Mouse (Mus musculus) CH12.LX (cell line): ENCODE results near the gene Ggact. TPM values are rescaled to one million over a fixed set of nuclear protein-coding genes. Genes with fewer than 3 reads are reported as not detected.

Experiments
- DNase-seq: peaks from one replicate; pipeline ENCODE4 v3.0.0-alpha.2; 2013; ENCODE audit errors: extremely low read depth
- H3K27ac ChIP-seq: 2 replicates; pipeline ENCODE4 v1.5.1; 2012; ENCODE audit warnings: low read depth, mild to moderate bottlenecking, control low read depth, moderate library complexity; ENCODE audit not compliant: insufficient read depth
- H3K27me3 ChIP-seq: replicated peaks from 2 replicates; pipeline ENCODE3; 2012; ENCODE audit warnings: inconsistent platforms
- H3K36me3 ChIP-seq, 2 experiments: replicated peaks in 1 of 2; 2 replicates each; pipeline versions ENCODE3 to v1.6.1; 2012; ENCODE audit warnings: inconsistent platforms in 1 of 2, low read length in 1 of 2, mild to moderate bottlenecking in 1 of 2, mixed read lengths in 1 of 2, moderate library complexity in 1 of 2; ENCODE audit not compliant: control insufficient read depth in 1 of 2, insufficient read depth in 1 of 2
- H3K4me1 ChIP-seq, 2 experiments: 2 replicates each; pipeline ENCODE4 v1.6.1; 2012; ENCODE audit warnings: inconsistent platforms in 1 of 2, moderate library complexity in 1 of 2; ENCODE audit not compliant: insufficient read depth in 2 of 2, control insufficient read depth in 1 of 2
- H3K4me2 ChIP-seq: 2 replicates; pipeline ENCODE4 v1.6.1; 2012; ENCODE audit warnings: low read depth, mild to moderate bottlenecking, control low read depth; ENCODE audit not compliant: poor library complexity, insufficient read depth, severe bottlenecking
- H3K4me3 ChIP-seq, 3 experiments: fragments of 150-350 bp in 1 of 3; sonication (generic) in 1 of 3; replicated peaks in 1 of 3; 2 replicates each; pipeline versions ENCODE3 to v1.5.1; 2011 to 2012; ENCODE audit warnings: low read depth in 2 of 3, low read length in 2 of 3, mild to moderate bottlenecking in 2 of 3, moderate library complexity in 2 of 3, control low read depth in 1 of 3, improper control_type of control experiment in 1 of 3, inconsistent platforms in 1 of 3, mixed read lengths in 1 of 3; ENCODE audit not compliant: poor library complexity in 1 of 3
- H3K79me2 ChIP-seq: replicated peaks from 2 replicates; pipeline ENCODE4 v1.6.1; 2012; ENCODE audit warnings: mild to moderate bottlenecking, moderate library complexity; ENCODE audit not compliant: control insufficient read depth, poor library complexity, insufficient read depth, severe bottlenecking; ENCODE audit errors: extremely low read depth
- H3K9ac ChIP-seq: 2 replicates; pipeline ENCODE4 v1.6.1; 2012; ENCODE audit warnings: low read depth, mild to moderate bottlenecking, control low read depth, moderate library complexity; ENCODE audit not compliant: insufficient read depth
- H3K9me3 ChIP-seq: replicated peaks from 2 replicates; pipeline ENCODE3; 2012; ENCODE audit warnings: low read length, inconsistent platforms, mixed read lengths
- BHLHE40 ChIP-seq: IDR thresholded peaks from 2 replicates; pipeline ENCODE4 v1.6.1; 2011; ENCODE audit warnings: mild to moderate bottlenecking, low read depth, low read length, improper control_type of control experiment
- CHD1 ChIP-seq: IDR thresholded peaks from 2 replicates; pipeline ENCODE4 v1.6.1; 2012; ENCODE audit warnings: low read depth, low read length, improper control_type of control experiment, inconsistent platforms
- E2F4 ChIP-seq: IDR thresholded peaks from 2 replicates; pipeline ENCODE4 v1.6.1; 2011; ENCODE audit warnings: low read depth, low read length, improper control_type of control experiment; ENCODE audit not compliant: insufficient replicate concordance
- ELF1 ChIP-seq: IDR thresholded peaks from 2 replicates; pipeline ENCODE4 v1.6.1; 2014; ENCODE audit warnings: low read depth, mild to moderate bottlenecking, inconsistent platforms, low read length, improper control_type of control experiment
- EP300 ChIP-seq: IDR thresholded peaks from 2 replicates; pipeline ENCODE4 v1.6.1; 2011; ENCODE audit warnings: low read length, improper control_type of control experiment
- ETS1 ChIP-seq: conservative IDR thresholded peaks from 2 replicates; pipeline ENCODE4 v1.6.1; 2012; ENCODE audit warnings: low read depth, mild to moderate bottlenecking, inconsistent platforms, low read length, improper control_type of control experiment, moderate library complexity
- HCFC1 ChIP-seq: IDR thresholded peaks from 2 replicates; pipeline ENCODE4 v1.6.1; 2012; ENCODE audit warnings: low read depth, mild to moderate bottlenecking, inconsistent platforms, low read length, improper control_type of control experiment
- IRF4 ChIP-seq: IDR thresholded peaks from 2 replicates; pipeline ENCODE4 v1.6.1; 2014; ENCODE audit warnings: low read depth, mild to moderate bottlenecking, inconsistent platforms, low read length, improper control_type of control experiment
- JUN ChIP-seq: IDR thresholded peaks from 2 replicates; pipeline ENCODE4 v1.6.1; 2011; ENCODE audit warnings: low read depth, mild to moderate bottlenecking, low read length, improper control_type of control experiment, moderate library complexity; ENCODE audit not compliant: insufficient read depth
- JUND ChIP-seq: conservative IDR thresholded peaks from 2 replicates; pipeline ENCODE4 v1.6.1; 2011; ENCODE audit warnings: low read depth, low read length, improper control_type of control experiment
- KAT2A ChIP-seq: IDR thresholded peaks from 2 replicates; pipeline ENCODE4 v1.6.1; 2012; ENCODE audit warnings: low read length, improper control_type of control experiment, inconsistent platforms; ENCODE audit not compliant: insufficient replicate concordance
- MAFK ChIP-seq: IDR thresholded peaks from 2 replicates; pipeline ENCODE4 v1.6.1; 2011; ENCODE audit warnings: low read length, improper control_type of control experiment; ENCODE audit not compliant: insufficient replicate concordance
- MAX ChIP-seq: IDR thresholded peaks from 2 replicates; pipeline ENCODE4 v1.6.1; 2011; ENCODE audit warnings: low read length, improper control_type of control experiment
- MAZ ChIP-seq: IDR thresholded peaks from 2 replicates; pipeline ENCODE4 v1.6.1; 2012; ENCODE audit warnings: low read depth, mild to moderate bottlenecking, inconsistent platforms, low read length, improper control_type of control experiment, moderate library complexity
- MEF2A ChIP-seq: IDR thresholded peaks from 2 replicates; pipeline ENCODE4 v1.6.1; 2014; ENCODE audit warnings: low read depth, mild to moderate bottlenecking, inconsistent platforms, low read length, improper control_type of control experiment, borderline replicate concordance
- MXI1 ChIP-seq: IDR thresholded peaks from 2 replicates; pipeline ENCODE4 v1.6.1; 2011; ENCODE audit warnings: mild to moderate bottlenecking, low read depth, low read length, improper control_type of control experiment
- MYC ChIP-seq: IDR thresholded peaks from 2 replicates; pipeline ENCODE4 v1.6.1; 2011; ENCODE audit warnings: low read depth, mild to moderate bottlenecking, improper control_type of control experiment, low read length
- NRF1 ChIP-seq: IDR thresholded peaks from 2 replicates; pipeline ENCODE4 v1.6.1; 2014; ENCODE audit warnings: low read depth, mild to moderate bottlenecking, inconsistent platforms, low read length, improper control_type of control experiment, moderate library complexity
- POLR2A ChIP-seq: IDR thresholded peaks from 2 replicates; pipeline ENCODE4 v1.6.1; 2011; ENCODE audit warnings: low read depth, mild to moderate bottlenecking, improper control_type of control experiment, low read length
- RAD21 ChIP-seq: IDR thresholded peaks from 2 replicates; pipeline ENCODE4 v1.6.1; 2011; ENCODE audit warnings: low read depth, mild to moderate bottlenecking, low read length, improper control_type of control experiment, moderate library complexity
- SIN3A ChIP-seq: IDR thresholded peaks from 2 replicates; pipeline ENCODE4 v1.6.1; 2012; ENCODE audit warnings: low read length, improper control_type of control experiment, inconsistent platforms
- SMC3 ChIP-seq: IDR thresholded peaks from 2 replicates; pipeline ENCODE4 v1.6.1; 2011; ENCODE audit warnings: low read depth, low read length, improper control_type of control experiment
- TBP ChIP-seq: conservative IDR thresholded peaks from 2 replicates; pipeline ENCODE4 v1.6.1; 2011; ENCODE audit warnings: low read depth, low read length, improper control_type of control experiment
- TCF12 ChIP-seq: IDR thresholded peaks from 2 replicates; pipeline ENCODE4 v1.6.1; 2014; ENCODE audit warnings: low read depth, mild to moderate bottlenecking, inconsistent platforms, low read length, improper control_type of control experiment
- UBTF ChIP-seq: IDR thresholded peaks from 2 replicates; pipeline ENCODE4 v1.6.1; 2012; ENCODE audit warnings: low read depth, mild to moderate bottlenecking, inconsistent platforms, low read length, improper control_type of control experiment, moderate library complexity
- USF1 ChIP-seq: IDR thresholded peaks from 2 replicates; pipeline ENCODE4 v1.6.1; 2014; ENCODE audit warnings: low read depth, mild to moderate bottlenecking, inconsistent platforms, low read length, improper control_type of control experiment
- ZC3H11A ChIP-seq: IDR thresholded peaks from 2 replicates; pipeline ENCODE4 v1.6.1; 2012; ENCODE audit warnings: low read depth, mild to moderate bottlenecking, inconsistent platforms, low read length, improper control_type of control experiment
- ZKSCAN1 ChIP-seq: IDR thresholded peaks from 2 replicates; pipeline ENCODE4 v1.6.1; 2012; ENCODE audit warnings: low read depth, inconsistent platforms, low read length, improper control_type of control experiment, borderline replicate concordance
- ZNF384 ChIP-seq: IDR thresholded peaks from 2 replicates; pipeline ENCODE4 v1.6.1; 2012; ENCODE audit warnings: low read depth, low read length, improper control_type of control experiment, inconsistent platforms
- dilution Hi-C: fragments of 300-500 bp; cut with MboI; formaldehyde crosslinking; loops from 2 replicates; pipeline ENCODE4 v1.14.3; 2020; ENCODE audit warnings: low sequenced_read_pairs; ENCODE audit not compliant: extremely low pct_unique_long_range_greater_than_20kb, extremely low pct_ligation_motif_present
- in situ Hi-C: fragments of 300-500 bp; cut with MboI; formaldehyde crosslinking; loops from 3 replicates; pipeline ENCODE4 v1.14.3; 2019; ENCODE audit warnings: low sequenced_read_pairs, low pct_ligation_motif_present, low pct_unique_long_range_greater_than_20kb, mixed read lengths
- polyA plus RNA-seq: library from polyadenylated mRNA; unstranded; fragments of >175 nt; gene quantifications from 2 replicates; pipeline ENCODE4 v1.2.1, GENCODE M21; 2012; ENCODE audit warnings: low read depth; ENCODE audit not compliant: insufficient read length
- total RNA-seq, 2 experiments: library from RNA; depleted of rRNA; stranded (reverse); fragments of 300-350 nt in 1 of 2; fragments of >200 nt in 1 of 2; gene quantifications; 2 replicates each; pipeline ENCODE4 v1.2.3; 2012 to 2014

Gene Ggact
- total and polyA plus RNA-seq, 3 experiments, result 30.6 to 40.3 (median 31.7) TPM

DNA sequence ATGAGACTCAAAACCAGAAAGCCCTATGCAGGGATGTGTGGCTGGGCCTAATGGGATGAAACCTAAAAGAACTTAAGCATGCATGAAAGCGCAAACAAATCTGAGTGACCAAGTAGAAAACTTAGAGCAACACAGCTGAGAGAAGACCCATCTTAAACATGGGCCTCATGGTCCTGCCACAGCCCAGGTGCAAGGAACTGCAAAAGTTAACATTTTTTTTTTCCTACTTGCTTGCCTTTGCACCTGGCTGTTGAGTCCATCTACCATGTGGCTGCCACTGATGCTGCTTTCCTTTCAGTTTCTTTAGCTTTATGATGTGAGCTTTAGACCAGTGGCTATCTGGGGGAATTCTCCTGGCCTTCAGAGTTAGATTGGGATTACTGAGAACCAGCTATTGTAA, 4.1 kb upstream of the Ggact start:
- dilution Hi-C loops, result no loop called here
- TF ChIP-seq USF1 (no peak), NRF1 (no peak), ZC3H11A (no peak), JUND (no peak), ZNF384 (peak; percentile 83), POLR2A (no peak), SIN3A (peak; percentile 19; the same call in 1 of the 2 replicates), JUN (no peak), MEF2A (0 out of 2 replicates have a peak, but pooled peaks have one; percentile 18), ELF1 (no peak), ETS1 (peak; percentile 57), MAFK (no peak), EP300 (peak; percentile 76), KAT2A (no peak), MAX (peak; percentile 61; the same call in 1 of the 2 replicates), TCF12 (peak; percentile 72), MYC (peak; percentile 87), MXI1 (peak; percentile 29; the same call in 1 of the 2 replicates)
- TF ChIP-seq, all 38 proteins: peak for 9
- peaks cover 0 to 9% of the 10 kb centered on the region in 2 experiments for H3K36me3 ChIP-seq

DNA sequence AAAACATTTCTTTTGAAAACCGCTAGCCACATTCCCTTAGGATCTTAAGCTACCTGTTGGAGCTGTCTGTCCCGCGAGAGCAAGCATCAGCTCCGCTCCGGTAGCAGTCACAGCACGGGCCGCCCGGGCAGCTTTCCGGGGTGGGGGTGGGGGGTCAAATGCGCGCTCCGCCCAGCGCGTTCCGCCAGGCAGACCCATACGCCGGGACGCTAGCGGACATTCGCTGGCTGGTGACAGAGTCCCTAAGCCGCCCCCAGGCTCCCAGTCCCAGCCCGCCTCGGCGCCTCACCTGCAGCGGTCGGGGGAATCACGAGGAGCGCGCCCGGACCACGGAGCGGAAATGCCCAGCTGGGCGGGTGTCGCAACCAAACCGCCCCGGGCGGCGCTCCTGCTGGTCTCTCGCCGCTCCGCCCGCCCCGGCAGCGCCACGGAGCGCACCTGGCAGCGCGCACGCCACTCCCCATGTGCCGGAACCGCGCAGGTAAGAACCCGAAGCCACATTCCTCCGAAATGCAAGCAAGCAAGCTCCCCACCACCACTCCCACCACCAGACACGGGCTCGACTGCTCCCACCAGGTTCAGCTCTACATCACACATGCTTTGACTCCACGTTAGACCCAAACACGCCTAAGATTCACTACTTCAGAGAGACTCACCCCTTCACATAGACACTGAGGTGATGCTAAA, 602 bp downstream of the Ggact start:
- Histone ChIP-seq H3K79me2 (peaks cover 13% of the 10 kb centered on the region), H3K27me3 (no peaks in the 10 kb centered on the region), H3K4me1 (peaks cover 7 to 39% of the 10 kb centered on the region in 2 experiments; a peak in 2 of 4 replicates), H3K4me2 (peak overlapping the region; percentile 80), H3K4me3 (peak overlapping the region; percentile 72 to 95 (median 81)), H3K9me3 (no peaks in the 10 kb centered on the region), H3K27ac (0 out of 2 replicates have a peak overlapping the region, but pooled peaks have one; percentile 54), H3K9ac (peak overlapping the region; percentile 83), H3K36me3 (peaks cover 0 to 20% of the 10 kb centered on the region in 2 experiments)
- in situ Hi-C loops (no loop called here), dilution Hi-C loops (no loop called here)
- peak; percentile 73 for DNase-seq
- TF ChIP-seq HCFC1, result peak; percentile 76
- peak; percentile 59 for TF ChIP-seq BHLHE40
- TF ChIP-seq TBP, result peak; percentile 26; the same call in 1 of the 2 replicates
- TF ChIP-seq TCF12, result peak; percentile 77
- no peak for TF ChIP-seq SMC3
- no peak for TF ChIP-seq JUN
- TF ChIP-seq ELF1, result peak; percentile 69; the same call in 1 of the 2 replicates
- peak; percentile 56; the same call in 1 of the 2 replicates for TF ChIP-seq NRF1
- TF ChIP-seq E2F4, result no peak
- TF ChIP-seq KAT2A, result peak; percentile 11; the same call in 1 of the 2 replicates
- peak; percentile 54; the same call in 1 of the 2 replicates for TF ChIP-seq MAX
- peak; percentile 70 for TF ChIP-seq MAZ
- 0 out of 2 replicates have a peak, but pooled peaks have one; percentile 30 for TF ChIP-seq MYC
- TF ChIP-seq UBTF, result peak; percentile 79; the same call in 1 of the 2 replicates
- TF ChIP-seq ZC3H11A, result no peak
- 0 out of 2 replicates have a peak, but pooled peaks have one; percentile 24 for TF ChIP-seq IRF4
- no peak for TF ChIP-seq CHD1
- no peak for TF ChIP-seq ZKSCAN1
- no peak for TF ChIP-seq RAD21
- no peak for TF ChIP-seq MAFK

More for the DNA sequence above, 4.1 kb upstream of the Ggact start:
- H3K4me1 ChIP-seq, result peaks cover 7 to 37% of the 10 kb centered on the region in 2 experiments
- no peak overlapping the region for H3K27ac ChIP-seq
- no peak overlapping the region for H3K4me3 ChIP-seq
- in situ Hi-C loops, result no loop called here
- peak; percentile 50 for DNase-seq
- H3K9me3 ChIP-seq, result no peaks in the 10 kb centered on the region
- no peaks in the 10 kb centered on the region for H3K79me2 ChIP-seq
- peak overlapping the region; percentile 39; the same call in 1 of the 2 replicates for H3K9ac ChIP-seq
- no peak overlapping the region for H3K4me2 ChIP-seq
- no peaks in the 10 kb centered on the region for H3K27me3 ChIP-seq
